Mouse (Mus musculus) R1 (cell line): Measurements from ENCODE around the gene Atp8b4.
A peak's percentile ranks its signal among the peaks of the same experiment; 100 is the strongest.

Experiments
- DNase-seq: peaks from one replicate; pipeline ENCODE4 v3.0.0-alpha.2; 2018; ENCODE audit warnings: low read depth, low spot score

Gene Atp8b4

GRCm38 (mm10) chr2:126434305-126434704 lies 66.2 kb downstream of the Atp8b4 start:
- DNase-seq = no peak

- DNase-seq = no peak
These were observed 67.9 kb downstream of the Atp8b4 start for GRCm38 (mm10) chr2:126432481-126433066.

DNA sequence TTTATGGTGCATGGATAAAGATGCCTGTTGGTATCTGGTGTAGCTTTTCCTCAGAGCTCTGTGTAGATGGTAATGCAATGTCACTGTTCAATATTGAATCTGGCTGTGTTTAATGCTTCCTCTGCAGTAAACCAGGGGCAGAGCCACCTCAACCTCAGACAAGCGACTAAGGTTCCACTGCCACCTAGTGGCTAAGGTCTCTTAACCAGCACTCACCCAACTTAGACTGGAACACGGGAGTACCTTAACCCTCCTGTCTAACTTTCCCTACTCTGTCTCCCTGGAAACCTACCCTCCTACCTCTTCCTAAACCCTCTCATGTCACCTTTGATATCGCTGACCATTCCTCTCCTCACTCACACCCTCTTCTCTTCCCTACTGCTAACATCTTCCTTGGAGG lies 71.2 kb downstream of the Atp8b4 start:
- peak; percentile 73 for DNase-seq

DNA sequence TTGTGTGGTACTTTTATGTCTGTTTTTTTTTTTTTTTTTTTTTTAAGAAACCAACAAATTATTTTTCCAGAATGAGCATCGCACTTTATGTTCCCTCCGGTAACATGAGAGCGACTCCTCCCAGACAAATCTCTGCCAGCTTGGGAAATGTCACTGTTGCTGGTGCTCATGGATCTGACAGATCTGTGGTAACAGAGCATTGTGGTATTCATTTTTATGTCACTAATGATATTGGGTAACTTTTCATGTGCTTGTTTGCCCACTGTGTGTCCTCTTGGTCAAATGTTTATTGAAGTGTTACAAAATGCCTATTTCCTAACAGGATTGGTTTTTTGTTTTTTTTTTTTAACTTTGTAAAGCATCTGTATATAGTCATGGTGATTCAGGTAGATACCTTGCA lies 75.3 kb downstream of the Atp8b4 start:
- DNase-seq = no peak

- no peak for DNase-seq
These were observed 75.8 kb downstream of the Atp8b4 start for GRCm38 (mm10) chr2:126424714-126425113.

DNA sequence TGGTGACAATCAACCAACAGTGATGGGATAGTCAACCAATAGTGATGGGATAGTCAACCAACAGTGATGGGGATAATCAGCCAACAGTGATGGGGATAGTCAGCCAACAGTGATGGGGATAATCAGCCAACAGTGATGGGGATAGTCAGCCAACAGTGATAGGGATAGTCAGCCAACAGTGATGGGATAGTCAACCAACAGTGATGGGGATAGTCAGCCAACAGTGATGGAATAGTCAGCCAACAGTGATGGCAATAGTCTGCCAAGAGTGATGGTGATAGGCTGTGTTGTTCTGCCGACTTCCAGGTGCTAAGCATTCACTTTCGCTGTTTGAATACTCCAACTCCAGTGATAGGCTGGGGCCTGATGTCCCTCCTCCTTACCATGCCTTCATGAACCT lies 79.6 kb downstream of the Atp8b4 start:
- DNase-seq = no peak

GRCm38 (mm10) chr2:126418916-126419315 lies 81.6 kb downstream of the Atp8b4 start:
- DNase-seq = no peak

- no peak for DNase-seq
These were observed 83.7 kb downstream of the Atp8b4 start for GRCm38 (mm10) chr2:126416772-126417171.

DNA sequence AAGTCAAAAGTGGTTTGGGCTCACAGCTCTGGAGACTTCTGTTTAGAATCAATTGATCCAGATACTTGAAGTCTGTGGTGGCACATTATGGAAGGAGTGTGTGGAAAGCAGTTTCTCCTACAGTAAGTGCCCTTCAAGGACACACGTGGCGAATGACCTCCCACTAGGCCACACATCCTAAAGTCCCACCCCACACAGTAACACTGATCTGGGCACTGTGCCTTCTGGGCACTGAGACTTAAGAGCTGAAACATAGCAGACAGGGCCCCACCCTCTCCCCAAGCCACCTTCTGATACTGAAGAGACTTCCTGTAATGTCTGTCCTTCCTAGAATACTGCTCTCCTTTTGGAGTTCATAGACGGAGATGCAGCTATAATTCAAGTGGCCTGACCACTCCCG lies 84.5 kb downstream of the Atp8b4 start:
- DNase-seq = no peak

DNA sequence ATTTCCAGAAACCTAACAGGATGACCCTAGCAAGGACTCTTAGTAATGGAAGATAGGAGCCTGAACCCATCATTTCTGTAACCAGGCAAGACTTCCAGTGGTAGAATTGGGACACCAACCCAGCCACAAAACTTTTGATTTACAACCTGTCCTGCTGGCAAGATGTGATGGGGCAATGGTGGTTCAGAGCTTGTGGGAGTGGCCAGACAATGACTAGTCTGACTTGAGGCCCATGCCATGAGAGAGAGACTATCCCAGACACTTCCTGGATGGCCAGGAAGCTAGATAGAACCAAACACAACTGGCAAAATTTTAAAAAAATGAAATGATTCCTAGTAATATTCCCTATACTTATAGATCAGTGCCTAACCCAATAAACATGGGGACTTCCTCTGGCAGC lies 87.7 kb downstream of the Atp8b4 start:
- DNase-seq = no peak

- no peak for DNase-seq
These were observed 101.0 kb downstream of the Atp8b4 start for GRCm38 (mm10) chr2:126399454-126399853.

DNA sequence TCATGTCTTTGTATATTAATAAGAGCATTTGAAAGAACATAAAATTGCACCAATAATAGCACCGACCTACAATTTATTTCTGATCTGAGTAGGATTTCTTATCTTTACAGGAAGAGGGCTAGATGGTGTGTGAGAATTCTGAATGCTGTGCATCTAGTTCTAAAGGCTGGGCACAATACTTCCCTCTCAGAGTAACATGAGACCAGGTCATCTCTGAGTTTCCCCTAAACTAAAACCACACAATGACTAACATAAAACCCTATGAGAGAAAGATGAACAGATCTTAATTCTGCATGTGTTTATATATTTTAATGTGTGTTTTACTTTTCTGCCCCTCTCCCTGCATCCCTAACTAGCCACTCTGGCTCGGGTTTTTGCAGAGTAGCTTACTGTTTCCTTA lies 101.5 kb downstream of the Atp8b4 start:
- no peak for DNase-seq

DNA sequence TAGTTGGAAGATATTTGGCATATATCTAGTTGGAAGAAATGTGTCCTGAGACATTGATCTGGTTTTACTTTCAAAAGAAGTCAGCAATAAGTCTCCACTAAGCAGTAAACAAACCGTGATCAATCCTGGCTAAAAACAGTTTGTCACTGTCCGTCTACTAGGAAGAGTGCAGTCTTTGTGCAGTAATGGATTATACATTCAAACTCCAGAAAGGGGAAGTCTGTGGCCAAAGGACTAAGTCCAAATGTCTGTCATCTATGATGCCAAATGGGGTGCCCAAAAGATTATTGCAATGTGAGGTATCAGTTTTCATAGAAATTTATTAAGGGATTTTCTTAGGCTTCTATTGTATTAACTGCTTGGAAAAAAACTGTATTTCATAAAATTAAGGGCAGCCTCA lies 102.3 kb downstream of the Atp8b4 start:
- no peak for DNase-seq

GRCm38 (mm10) chr2:126397513-126397912 lies 103.0 kb downstream of the Atp8b4 start:
- no peak for DNase-seq

- DNase-seq = no peak
These were observed 105.5 kb downstream of the Atp8b4 start for GRCm38 (mm10) chr2:126394924-126395323.

DNA sequence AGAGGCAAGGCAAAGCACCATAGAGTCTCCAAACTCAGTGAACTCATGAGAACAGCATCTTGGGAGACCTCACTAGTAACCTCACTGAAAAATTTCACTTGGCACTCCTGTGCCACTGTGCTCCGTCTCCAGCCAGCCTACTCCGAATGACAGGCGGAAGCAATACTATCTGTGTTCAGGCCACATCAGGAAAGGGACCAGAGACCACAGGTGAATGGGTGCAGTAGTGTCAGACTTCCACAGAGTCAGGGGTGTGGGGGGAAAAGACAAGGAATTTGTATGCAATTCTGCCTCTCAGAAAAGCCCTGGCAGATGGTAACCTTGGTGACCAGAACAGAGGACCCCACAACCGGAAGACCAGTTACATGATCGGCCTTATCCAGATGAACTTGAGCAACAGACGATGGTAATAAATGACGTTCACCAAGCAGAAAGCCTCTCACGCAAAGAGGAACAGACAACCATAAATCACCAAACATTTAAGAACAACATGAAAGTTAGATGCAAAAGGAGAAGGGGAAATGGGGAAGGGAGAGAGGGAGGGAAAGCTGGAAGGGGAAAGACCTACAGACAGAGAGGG lies 112.9 kb downstream of the Atp8b4 start:
- no peak for DNase-seq

- no peak for DNase-seq
These were observed 114.4 kb downstream of the Atp8b4 start for GRCm38 (mm10) chr2:126386056-126386455.

GRCm38 (mm10) chr2:126380300-126380699 lies 120.2 kb downstream of the Atp8b4 start:
- no peak for DNase-seq

DNA sequence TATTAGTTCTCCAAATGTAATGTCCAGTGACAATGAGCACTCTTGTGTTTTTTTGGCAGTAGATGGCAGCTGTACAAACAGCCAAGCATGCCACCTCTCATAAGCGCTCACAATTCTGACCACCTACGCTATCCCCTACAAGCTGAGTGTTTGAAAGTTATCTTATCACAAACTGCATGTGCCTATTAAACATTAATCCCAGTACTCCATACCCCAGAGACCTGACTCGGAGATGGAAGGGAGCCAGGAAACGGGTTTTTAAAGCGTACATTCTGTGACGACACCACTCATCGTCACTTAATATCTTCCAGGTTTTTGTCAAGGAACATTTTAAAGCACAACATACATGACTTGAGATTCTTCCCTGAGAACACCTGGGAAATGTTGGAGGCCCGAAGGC lies 128.8 kb downstream of the Atp8b4 start:
- DNase-seq = no peak

DNA sequence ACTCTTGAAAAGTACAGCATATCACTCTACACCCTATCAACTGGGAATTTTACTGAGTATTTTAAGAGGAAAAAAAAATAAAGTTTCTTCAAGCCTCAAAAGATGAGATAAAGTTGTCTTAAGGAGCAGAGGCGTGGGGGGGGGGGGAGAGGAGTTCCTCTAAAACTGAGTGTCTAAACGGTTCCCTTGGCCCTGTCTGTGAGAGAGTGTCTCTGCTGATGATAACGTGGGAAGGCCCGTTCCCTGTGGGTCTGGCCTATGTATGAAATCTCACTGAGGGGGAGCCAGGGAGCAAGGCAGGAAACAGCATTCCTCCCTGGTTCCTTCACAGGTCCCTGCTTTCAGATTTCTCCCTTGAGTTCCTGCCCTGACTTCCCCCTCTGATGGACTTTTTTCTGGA lies 130.7 kb downstream of the Atp8b4 start:
- DNase-seq = no peak

- no peak for DNase-seq
These were observed 136.4 kb downstream of the Atp8b4 start for GRCm38 (mm10) chr2:126363745-126364725.

DNA sequence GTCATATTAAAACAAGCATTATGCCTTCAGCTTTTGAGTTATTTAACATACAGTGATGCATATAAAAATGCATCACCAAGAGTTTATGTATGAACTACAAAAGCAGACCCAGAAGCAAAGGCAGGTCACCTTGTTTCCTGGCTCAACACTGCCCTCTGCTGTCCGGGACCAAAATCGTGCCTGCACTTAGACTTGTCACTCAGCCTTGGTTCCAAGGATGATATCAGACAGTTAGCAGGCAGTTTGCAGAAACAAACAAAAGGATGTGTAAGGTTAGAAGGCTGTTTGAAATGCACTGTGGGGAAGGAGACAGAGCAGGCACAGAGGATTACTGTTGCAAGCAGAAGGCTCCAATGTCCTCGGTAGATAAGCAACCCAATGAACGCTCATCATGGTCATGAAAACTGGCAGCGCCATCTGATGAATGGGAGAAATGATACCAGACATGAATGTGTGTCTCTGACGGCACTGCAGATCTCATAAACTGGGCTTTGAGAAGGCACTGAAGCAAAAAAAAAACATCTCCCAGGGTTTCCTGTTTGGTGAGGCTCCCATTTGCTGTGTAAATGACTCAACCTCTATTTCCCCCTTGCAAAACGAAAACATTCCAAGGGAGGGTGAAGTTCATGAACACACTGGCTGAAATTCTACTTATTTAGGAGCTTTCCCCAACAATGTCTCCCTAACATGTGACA lies 137.3 kb downstream of the Atp8b4 start:
- DNase-seq = peak; percentile 67
